Mouse (Mus musculus): ENCODE measurements around the gene Clcn7.
"Not testable (repeated sequence)": the region's sequence is repeated elsewhere in the genome, so short reads cannot be mapped to it uniquely, and the experiment has no call there.

Gene Clcn7

DNA sequence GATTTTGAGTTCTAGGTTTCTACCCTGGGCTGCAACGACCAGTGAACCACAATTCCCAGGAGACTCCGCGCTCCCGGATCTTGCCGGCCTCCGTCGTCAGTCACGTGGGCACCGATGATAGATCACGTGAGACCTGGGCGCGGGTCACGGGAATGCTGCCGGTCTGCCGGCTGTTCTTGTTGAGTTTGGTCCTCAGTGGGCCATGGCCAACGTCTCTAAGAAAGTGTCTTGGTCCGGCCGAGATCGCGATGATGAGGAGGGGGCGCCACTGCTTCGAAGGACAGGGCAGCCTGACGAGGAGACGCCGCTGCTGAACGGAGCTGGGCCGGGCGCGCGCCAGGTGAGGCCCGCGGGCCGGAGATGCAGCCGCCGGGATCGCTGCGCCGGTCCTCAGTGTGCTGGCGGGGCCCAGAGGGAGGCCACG, at the start of gene Clcn7:
TSS of gene Clcn7 (plus strand) at position 117 of the 424 bp plus-strand sequence.
- peak; percentile 84 for DNase-seq (ENCODE audit: low spot score)

GRCm38 (mm10) chr17:25083444-25083931, 49.7 kb upstream of the Clcn7 start, which contains the start of gene Tmem204:
Tmem204 (minus strand) TSS chr17:25083591.
- no peak for DNase-seq (ENCODE audit: low spot score)

- DNase-seq (ENCODE audit: low spot score), result no peak
These were observed 48.3 kb upstream of the Clcn7 start for GRCm38 (mm10) chr17:25084835-25085385.

GRCm38 (mm10) chr17:25086724-25087123, 46.5 kb upstream of the Clcn7 start:
- no peak for DNase-seq (ENCODE audit: low spot score)

- DNase-seq (ENCODE audit: low spot score), result no peak
These were observed 44.0 kb upstream of the Clcn7 start for GRCm38 (mm10) chr17:25089158-25089557.

- no peak for DNase-seq (ENCODE audit: low spot score)
These were observed 42.7 kb upstream of the Clcn7 start for GRCm38 (mm10) chr17:25090450-25090849.

GRCm38 (mm10) chr17:25096221-25096620, 37.0 kb upstream of the Clcn7 start:
- DNase-seq (ENCODE audit: low spot score), result no peak

- no peak for DNase-seq (ENCODE audit: low spot score)
These were observed 33.1 kb upstream of the Clcn7 start for GRCm38 (mm10) chr17:25100052-25100451.

DNA sequence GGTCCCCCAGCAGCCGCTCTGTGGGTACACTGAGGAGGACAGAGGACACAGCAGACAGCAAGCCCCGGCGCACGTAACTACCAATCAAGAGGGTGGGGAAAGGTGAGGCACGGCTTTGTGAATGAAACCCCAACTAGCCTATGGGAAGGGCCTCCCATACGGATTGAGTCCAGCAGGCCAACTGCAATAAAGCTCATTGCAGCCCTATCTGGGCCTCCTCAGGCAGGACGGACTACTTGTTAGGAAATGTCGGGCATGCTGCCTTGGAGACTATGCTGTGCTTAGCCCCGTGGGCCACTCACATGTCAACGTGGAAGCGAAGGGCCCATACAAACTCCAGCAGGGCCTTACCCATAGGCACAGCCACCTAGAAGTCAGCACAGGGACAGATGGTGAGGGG, 31.9 kb upstream of the Clcn7 start:
- no peak for DNase-seq (ENCODE audit: low spot score)

- DNase-seq (ENCODE audit: low spot score), result no peak
These were observed 25.4 kb upstream of the Clcn7 start for GRCm38 (mm10) chr17:25107786-25108185.

DNA sequence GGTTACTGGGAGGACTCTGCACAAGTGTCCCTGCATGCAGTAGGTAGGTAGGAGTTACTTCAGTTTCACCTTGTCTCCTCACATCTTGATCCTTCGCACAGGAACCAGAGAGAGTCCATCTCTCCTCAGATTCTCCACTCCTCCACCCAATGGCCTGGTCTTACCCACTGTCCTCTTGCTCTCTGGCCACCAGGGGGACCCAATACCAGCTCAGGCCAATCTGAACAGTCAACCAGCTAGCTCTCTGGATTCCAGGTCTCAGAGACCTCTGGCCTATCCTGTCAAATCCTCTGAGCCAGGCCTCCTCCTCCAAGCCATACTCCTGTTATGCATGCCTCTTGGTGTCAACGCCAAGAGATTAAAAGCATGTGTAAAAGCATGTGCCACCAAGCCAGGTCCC, 23.6 kb upstream of the Clcn7 start:
- no peak for DNase-seq (ENCODE audit: low spot score)

DNA sequence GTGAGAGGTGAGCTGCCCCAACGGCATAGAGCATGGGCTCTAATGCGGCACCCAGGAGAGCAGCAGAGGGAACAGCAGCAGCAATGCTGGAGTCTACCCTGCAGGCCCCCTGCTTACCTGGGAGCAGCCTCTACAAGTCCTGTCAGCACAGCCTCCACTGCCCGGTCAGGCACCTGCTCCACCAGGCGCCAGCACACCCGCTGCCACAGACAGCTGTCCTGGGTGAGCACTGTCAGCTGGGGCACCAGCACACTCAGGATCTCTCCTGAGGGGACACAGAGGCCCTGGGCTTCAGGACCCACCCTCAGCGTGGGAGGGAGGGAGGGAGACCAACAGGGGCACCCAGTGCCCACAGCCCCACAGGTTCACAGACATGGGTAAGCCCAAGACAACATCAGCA, 22.6 kb upstream of the Clcn7 start:
- no peak for DNase-seq (ENCODE audit: low spot score)

DNA sequence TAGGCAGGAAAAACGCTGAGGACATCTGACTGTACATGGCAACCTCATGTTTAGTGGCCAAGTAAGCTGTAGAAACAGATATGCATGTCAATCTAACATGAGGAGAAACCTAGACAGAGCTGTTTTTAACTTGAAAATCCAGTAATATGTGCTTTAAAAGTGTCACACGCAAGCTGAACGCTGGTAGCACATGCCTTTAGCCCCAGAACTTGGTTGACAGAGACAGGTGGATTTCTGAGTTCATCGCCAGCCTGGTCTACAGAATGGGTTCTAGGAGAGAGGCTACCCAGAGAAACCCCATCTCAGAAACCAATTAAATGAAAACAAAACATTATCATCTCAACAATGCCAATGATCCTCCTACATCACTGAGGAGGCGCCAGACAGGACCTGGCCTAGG, 22.0 kb upstream of the Clcn7 start:
- DNase-seq (ENCODE audit: low spot score), result no peak

DNA sequence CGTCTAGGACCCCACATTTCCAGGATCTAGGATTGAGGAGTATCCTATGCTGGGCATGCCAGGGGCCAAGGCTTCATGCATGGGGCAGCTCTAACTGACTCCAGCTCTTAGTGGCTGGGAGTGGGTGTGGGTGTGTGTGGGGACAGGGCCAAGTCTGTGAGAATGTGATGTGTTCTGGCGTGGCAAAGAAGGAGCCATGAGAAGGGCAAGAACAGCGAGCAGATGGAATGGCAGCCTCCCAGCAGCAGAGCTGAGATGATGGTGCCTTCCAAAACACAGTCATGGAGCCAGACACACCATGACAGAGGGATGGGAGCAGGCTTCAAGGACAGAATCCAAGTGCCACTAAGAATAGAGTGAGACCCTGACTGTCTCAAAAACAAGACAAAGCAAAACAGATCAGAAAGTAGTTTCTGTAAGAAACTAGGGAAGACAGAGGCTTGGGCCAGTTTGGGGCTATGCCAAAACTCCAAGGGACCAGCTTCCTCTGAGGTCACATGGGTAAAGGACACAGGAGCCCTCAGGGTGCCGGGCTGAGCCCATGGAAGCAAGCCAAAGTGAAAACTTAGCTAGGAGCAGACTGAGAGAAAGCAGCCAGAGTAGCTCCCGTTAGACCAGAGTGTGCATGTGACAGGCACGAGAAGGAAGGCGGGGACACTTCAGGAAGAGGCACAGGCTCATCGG, 21.3 kb upstream of the Clcn7 start:
- DNase-seq (ENCODE audit: low spot score), result no peak

- DNase-seq (ENCODE audit: low spot score), result no peak
These were observed 20.8 kb upstream of the Clcn7 start for GRCm38 (mm10) chr17:25112423-25112810.

GRCm38 (mm10) chr17:25114908-25115645, 18.1 kb upstream of the Clcn7 start:
- DNase-seq (ENCODE audit: low spot score), result no peak

DNA sequence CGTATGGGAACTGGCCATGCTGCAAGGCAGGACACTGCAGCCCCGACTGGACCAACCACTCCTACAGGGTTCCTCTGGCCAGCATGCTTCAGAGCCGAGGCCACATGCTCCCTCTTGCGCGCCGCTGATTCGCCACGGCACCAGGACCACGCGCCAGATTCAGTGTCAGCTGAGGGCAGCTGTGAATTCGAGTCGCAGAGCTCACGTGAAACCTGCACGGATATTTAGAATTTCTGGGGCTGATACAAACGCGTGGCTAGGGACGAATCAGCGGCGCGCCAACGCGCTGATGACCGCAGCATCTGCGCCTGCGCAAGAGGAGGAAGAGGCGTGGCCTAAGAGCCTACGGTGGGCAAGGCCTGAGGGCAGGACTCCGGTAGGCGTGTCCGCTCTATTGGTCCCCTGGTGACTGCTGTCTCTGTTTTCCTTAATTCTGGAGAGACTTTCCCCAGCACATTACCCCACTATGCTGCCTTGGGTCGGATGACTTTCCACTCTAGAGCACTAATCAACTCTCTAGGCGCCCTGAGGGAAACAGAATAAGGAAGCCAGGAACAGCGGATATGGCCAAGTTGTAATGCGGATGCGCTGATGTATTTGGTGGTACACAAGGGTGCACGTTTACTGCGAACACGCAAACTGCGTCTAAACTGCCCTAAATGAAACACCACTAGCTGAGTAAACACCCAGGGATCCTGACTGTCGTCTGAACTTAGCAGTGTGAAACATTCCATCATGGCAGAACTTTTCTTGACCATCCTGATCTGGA, 17.3 kb upstream of the Clcn7 start, which contains the start of gene Telo2:
TSS of gene Telo2 (minus strand) at position 304 of the 769 bp plus-strand sequence.
- peak; percentile 78 for DNase-seq (ENCODE audit: low spot score)

DNA sequence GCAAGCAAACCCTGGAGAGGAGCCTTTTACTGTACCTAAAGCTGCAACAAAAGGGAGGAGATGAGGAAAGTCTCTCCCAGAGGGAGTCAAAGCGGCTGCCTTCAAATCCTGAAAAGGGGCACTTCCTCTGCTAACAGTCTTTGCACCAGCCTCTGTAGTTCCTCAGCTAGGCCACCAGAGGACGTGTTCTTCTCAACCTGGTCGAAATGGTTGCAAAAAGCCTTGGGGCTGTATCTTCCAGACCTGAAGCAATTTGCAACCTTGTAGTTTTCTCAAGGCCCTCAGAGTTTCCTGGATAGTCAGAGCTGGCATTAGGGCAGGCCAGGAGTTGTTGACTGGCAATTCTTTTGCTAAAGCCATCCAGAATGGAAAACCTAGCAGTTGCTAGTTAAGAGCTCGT, 15.9 kb upstream of the Clcn7 start:
- DNase-seq (ENCODE audit: low spot score), result no peak

DNA sequence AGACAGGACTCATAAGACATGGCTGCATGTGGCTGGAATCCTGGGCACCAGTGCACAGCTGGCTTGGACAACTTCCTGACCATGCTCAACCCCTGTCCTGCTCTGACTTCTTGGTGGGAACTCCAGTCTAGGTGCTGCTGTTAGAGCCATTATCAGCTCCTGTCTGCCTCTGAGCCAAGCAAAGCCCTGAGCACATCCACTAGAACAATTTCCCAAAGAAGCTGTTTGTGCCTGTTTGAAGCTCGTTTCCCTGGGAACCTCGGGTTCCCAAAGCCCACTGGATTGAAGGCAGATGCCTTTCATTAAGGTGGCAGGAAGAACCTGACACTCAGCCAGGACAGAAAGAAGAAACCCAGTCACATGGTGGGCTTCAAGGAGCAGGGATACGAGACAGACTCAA, 12.8 kb upstream of the Clcn7 start, which contains the start of gene Ptx4:
TSS of gene Ptx4 (plus strand) at position 355 of the 400 bp plus-strand sequence.
- no peak for DNase-seq (ENCODE audit: low spot score)

- DNase-seq (ENCODE audit: low spot score), result no peak
These were observed 9.2 kb upstream of the Clcn7 start for GRCm38 (mm10) chr17:25123979-25124378.

DNA sequence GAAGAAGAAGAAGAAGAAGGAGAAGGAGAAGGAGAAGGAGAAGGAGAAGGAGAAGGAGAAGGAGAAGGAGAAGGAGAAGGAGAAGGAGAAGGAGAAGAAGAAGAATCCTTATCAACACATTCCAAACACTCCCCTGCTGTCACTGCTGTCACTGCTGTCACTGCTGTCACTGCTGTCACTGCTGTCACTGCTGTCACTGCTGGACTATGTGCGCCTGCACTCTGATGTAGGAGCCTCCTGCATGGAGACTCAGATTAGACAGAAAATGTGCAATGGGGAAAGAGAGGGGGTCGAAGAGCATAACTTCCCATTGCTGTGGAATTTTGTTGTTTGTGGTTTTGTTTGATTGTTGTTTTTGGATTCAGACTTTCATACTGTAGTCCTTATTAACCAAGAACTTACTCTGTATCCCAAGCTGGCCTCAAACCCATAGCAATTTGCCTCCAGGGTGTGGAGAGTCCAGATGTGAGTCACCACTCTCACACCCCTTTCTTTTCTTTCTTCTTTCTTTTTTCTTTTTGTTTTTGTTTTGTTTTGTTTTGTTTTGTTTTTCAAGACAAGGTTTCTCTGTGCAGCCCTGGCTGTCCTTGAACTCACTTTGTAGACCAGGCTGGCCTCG, 7.6 kb upstream of the Clcn7 start:
- DNase-seq (ENCODE audit: low spot score), result not testable (repeated sequence)

DNA sequence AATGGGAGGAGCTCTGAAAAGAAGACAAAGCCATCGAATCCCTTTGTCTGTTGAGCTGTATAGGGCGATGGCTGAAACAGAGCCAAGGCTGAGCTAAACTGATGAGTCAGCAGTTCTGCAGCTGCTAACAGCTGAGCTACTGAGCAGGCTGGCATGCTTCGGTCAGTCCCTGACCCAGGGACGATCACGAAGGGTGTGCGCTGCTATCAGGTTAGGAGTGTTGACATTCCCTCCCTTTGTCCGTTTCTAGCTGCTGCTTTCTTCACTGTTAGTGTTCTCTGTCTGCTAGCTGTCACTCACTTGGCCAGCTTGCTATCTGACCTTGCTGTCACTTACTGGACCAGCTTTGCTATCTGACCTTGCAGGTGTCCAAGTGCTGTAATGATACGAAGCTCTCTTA, 6.1 kb upstream of the Clcn7 start:
- DNase-seq (ENCODE audit: low spot score), result no peak

Data from layer of hippocampus, adult 9-10 months (tissue).